Mouse (Mus musculus) gastrocnemius, postnatal 10 days (tissue): ENCODE data around the gene Coro2a. TPM values are rescaled to one million over a fixed set of nuclear protein-coding genes. Genes with fewer than 3 reads are reported as not detected.

Experiments
- DNase-seq: peaks from one replicate; pipeline ENCODE4 v3.0.0; 2021; ENCODE audit warnings: mixed read lengths
- total RNA-seq, 2 experiments: library from RNA; stranded (reverse); gene quantifications; 2 replicates each; pipeline ENCODE4 v1.2.3; 2021

Gene Coro2a
- total RNA-seq, 2 experiments from 2014 or later = 0.40 to 0.52 TPM

DNA sequence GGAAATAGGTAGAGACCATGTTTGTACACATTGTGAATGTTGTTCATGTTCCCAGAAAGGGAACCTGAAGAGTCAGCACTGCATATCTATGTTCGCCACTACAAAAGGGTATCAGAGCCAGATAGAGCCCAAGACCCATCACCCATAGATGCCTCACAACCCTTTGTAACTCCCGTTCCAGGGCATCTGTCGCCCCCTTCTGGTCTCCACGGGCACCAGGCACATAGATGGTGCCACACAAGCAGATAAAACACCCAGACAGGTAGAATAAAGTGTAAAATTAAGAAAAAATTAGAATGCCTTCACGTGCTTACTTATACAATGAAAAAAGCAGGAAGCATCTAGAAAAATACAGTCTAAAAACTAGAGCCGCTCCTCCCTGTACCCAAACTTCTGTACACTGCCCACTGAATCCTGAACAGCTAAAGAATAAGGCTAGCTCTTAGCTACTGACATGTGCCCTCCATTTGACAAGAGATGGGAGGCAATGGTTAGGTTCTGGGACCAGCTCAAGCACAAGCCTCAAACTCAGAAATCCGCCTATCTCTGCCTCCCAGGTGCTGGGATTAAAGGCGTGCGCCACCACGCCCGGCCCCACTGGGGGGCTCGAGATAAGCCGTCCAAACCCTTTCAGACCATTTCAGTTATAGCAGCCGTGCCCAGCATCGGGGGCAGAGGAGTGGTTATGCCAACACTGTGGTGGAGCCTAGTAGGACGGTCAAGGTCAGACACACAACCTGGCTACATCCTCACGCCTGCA is 75.0 kb downstream of the Coro2a start:
- DNase-seq = no peak

DNA sequence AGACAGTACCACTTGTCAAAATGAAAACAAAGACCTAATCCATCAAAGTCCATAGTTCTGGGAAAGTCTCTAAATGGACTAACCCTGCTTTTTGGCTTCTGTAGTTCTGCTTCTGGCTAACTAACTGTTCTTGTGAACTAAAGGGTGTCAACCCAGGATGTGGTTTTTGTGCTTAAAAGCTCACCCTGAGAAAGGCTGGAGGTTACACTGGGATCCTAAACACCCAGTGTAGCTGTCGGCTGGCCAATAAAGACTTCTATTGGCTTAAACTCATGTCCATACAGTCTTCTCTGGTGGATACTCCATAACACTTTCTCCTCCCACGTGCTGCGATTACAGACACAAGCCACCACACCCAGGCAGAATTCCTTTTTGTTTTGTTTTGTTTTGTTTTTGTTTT is 75.8 kb downstream of the Coro2a start:
- DNase-seq = no peak

DNA sequence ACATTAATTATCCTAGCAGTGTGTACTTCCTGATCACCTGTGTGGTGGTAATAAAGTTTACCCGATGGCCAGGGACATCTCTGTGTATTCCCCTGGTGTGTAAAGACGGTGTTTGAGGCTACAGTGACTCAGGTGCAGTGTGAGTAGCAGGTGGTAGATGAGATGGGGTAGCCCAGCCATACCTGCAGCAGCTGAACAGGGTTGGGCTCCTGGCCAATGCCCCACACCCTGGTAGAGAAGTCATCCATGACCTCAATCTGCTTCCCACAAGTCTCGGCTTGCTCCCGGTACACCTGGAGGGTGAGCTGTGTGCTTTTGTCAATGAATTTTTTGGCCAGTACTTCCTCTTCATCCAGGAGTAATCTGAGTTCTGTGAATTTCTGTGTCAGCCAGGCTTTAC is 78.7 kb downstream of the Coro2a start:
- no peak for DNase-seq

GRCm38 (mm10) chr4:46521457-46521856 is 80.5 kb downstream of the Coro2a start:
- no peak for DNase-seq

GRCm38 (mm10) chr4:46520491-46520890 is 81.5 kb downstream of the Coro2a start:
- no peak for DNase-seq

GRCm38 (mm10) chr4:46507736-46508460 is 94.1 kb downstream of the Coro2a start:
- DNase-seq = peak; percentile 79

GRCm38 (mm10) chr4:46506801-46507610 is 95.0 kb downstream of the Coro2a start:
- peak; percentile 96 for DNase-seq

DNA sequence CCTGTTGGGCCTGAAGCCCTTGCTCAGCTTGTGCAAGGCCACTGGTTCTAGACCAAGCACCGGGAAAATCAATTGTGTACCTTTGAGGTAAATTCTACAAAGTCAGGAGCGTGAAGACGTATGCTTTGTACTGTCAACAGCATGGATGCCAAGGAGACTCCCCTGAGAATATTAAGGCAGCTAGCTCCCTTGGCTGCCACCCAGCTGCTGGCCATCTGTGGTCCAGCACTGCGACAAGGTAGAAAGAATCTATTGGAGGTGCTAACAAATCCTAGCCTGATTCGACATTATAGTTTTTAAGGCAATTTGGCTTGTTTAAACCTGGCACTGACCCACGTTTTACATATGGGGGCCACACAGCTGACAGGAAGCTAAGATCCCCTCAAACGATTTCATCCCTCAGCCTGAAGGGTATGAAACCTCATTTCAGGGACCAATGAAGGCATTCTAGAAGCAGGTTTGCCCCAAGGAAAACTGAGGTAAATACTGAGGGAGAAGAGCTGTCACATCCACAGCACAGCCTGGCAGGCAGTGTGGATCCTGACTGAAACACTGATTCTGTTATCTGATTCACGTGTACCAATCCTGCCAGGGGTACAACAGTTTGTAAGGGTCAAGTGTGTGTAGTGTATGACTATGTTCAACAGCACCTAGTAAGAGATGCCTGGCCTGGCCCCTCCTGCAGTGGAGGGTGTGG is 96.5 kb downstream of the Coro2a start:
- no peak for DNase-seq

GRCm38 (mm10) chr4:46503881-46504280 is 98.1 kb downstream of the Coro2a start:
- DNase-seq = no peak

DNA sequence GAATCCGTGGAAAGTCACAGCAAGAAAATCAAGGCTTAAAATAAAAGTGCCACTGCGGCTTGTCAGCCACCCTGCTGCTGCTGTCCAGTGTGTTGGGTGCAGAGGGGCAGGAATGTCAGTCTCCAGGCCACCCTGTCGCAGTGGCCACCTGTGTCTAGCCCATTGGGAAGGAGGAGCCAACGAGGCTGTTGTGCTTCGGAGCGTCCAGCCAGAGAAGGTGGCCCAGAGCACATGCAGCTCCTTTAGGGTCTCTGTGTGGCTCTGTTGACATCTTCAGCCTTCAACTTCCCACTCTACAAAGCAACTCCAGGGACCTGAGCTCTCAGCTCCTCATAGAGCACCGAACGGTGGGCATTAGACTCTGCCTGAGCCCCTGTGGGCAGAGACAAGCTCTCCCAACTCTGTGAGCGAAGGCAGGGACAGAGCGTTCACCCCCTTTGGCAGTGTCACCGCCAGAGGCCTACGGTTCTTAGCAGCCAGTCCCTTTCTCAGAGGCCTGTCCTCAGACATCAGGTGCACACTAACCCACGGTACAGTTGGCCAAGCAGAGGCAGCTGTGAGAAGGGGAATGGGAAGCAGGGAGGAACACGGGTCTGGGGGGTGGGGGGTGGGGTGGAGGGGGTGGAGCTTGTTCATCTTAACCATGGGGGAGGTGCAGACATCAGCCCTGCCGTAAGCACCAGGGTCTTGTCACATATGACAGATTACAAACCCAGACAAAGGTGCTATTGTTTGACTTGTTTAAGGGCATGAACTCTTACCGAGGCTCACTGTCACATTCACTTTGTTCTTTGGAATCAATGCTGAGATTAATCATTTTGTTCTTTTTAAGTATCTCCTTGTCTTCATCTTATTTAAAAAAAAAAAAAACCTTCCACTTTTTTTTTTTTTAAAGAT is 99.1 kb downstream of the Coro2a start:
- DNase-seq = no peak

GRCm38 (mm10) chr4:46498976-46499375 is 103.0 kb downstream of the Coro2a start:
- DNase-seq = peak; percentile 42

DNA sequence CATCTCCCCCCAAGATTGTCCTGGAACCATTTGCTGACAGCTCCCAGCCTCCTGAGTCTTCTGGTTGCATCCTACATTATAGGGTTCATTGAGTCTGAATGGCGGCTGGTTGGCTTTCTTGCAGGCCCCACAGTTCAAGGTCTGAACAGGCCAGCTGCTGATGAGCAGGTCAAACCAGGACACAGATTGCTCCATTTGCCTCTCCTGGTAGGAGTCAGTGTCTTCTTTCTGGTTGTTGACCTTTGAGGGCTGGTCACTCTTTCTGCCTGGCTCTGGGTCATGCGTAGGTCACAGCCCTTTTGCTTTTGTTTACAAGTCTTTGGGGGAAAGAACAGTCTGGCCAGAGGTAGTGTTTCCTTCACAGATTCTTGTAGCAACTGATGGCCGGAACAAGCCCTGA is 103.5 kb downstream of the Coro2a start:
- DNase-seq = no peak

GRCm38 (mm10) chr4:46497286-46497892 is 104.6 kb downstream of the Coro2a start:
- peak; percentile 68 for DNase-seq

GRCm38 (mm10) chr4:46495543-46495942 is 106.5 kb downstream of the Coro2a start:
- no peak for DNase-seq

GRCm38 (mm10) chr4:46493071-46493470 is 108.9 kb downstream of the Coro2a start:
- no peak for DNase-seq

GRCm38 (mm10) chr4:46489028-46489925 is 112.7 kb downstream of the Coro2a start, which contains the start of gene Nans:
TSS of gene Nans (plus strand) at chr4:46489248.
- DNase-seq = peak; percentile 96

- peak; percentile 40 for DNase-seq
Observed at GRCm38 (mm10) chr4:46487348-46487747, 114.7 kb downstream of the Coro2a start.
